Mouse (Mus musculus) c-Kit-negative CD71-positive TER-119-positive erythroid progenitor cells, embryonic 14.5 days (primary cell): Measurements from ENCODE around the gene Cacnb3.
"Not testable (repeated sequence)": the region's sequence is repeated elsewhere in the genome, so short reads cannot be mapped to it uniquely, and the experiment has no call there.

Experiments used
- DNase-seq: peaks from one replicate; pipeline ENCODE4 v3.0.0-alpha.2; 2013; ENCODE audit warnings: low read depth, low spot score

Cacnb3 gene

DNA sequence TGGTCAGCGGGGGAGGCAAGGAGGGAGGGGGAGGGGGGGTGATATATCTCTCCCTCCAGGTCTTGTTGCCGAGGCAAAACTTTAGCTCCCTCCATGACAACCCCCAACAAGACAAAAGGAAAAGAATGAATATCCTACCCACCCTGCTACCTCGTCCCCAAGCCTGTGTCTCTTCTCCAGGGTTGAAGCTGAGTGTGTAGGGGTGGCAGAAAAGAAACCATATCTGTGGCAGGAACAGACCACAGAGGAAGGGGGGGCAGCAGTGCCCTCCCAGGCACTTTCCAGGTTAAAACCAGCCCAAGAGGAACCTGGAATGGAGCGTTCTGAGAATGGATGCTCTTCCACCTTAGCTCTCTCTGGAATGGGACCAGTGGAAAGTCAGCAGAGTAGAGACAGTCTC lies at the start of gene Cacnb3:
Cacnb3 (plus strand) TSS at position 301 of the 400 bp plus-strand sequence.
- DNase-seq, result no peak

DNA sequence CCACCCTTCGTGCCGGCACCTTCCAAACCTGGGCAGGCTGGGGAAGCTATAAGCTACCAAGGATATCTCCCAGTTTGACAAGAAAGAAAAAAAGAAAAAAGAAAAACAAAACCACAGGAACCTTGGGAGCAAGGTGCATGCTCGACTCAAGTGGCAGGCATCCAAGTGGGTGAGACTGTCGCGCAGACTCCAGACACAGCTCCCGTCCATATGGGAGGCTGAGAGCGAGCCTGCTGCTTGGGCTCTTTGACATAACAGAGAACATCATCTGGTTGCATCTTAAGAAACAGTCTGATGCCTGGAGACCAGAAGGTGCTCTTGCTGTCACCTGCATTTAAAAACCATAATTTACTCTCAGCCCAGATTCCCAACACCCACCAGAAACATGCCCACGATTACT lies 48.2 kb upstream of the Cacnb3 start:
- DNase-seq, result no peak

DNA sequence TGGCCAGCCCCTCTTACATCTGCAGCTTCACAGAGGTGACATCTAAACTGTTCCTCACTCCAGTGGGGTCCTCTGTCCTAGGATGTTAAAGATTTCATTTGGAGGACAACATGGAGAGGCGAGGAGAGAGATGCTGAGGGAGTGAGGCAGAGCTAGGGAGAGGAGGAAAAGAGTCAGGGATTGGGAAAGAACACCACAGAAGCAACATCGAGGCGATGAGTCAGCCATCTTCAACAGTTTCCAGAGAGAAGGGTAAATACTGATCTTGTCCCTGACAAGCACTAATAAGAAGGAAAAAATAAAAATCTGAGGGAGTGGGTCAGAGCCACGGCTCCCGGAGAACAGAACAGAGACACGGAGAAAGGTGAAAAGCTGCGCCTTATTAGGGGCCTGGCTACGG lies 47.6 kb upstream of the Cacnb3 start:
- DNase-seq, result no peak

DNA sequence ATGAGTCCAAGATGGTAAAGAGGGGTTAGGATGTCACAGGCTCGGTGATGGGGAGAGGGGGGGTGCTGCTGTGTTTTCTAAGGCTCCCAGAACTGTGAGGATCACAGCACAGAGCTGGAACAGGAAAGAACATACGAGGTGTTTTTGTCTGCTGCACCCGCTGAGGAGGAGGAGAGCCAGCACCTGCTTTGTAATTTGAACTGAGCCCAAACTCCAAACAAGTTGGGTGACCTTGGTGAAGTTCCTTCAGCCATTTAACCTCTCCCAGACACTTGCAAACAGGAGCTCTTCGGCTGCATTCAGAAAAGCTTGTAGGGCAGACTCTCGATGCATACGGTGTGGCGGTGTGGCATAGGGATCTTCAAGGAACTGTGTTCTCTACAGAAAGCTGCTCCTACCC lies 45.2 kb upstream of the Cacnb3 start:
- DNase-seq, result no peak

DNA sequence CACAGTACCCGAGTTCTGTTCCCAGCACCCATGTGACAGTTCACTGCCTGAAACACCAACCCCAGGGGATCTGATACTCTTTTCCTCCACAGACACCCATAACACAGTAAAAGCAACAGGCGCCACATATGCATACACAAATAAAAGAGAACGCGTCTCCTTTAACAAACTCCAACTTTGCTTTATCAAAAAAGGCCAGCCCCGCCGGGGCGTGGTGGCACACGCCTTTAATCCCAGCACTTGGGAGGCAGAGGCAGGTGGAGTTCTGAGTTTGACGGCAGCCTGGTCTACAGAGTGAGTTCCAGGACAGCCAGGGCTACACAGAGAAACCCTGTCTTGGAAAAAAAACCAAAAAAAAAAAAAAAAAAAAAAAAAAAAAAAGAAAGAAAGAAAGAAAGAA lies 44.5 kb upstream of the Cacnb3 start:
- not testable (repeated sequence) for DNase-seq

DNA sequence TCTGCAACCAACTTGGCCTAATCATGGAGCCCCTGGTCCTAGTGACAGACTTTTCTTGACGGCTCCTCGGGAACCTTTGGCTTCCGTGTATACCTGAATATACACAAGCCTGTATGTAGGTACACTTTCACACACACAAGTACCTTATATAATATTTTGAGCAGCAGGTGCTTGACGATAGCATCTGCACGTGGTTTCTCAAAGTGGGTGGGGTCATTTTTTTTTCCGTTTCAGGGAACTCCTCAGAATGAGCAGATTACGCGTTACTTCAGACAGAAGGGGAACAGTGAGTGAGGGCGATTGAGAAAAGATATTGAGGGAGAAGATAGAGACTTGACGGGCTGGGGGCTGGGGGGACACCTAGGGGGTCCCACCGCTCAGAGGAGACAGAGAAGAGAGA lies 42.9 kb upstream of the Cacnb3 start:
- DNase-seq, result no peak

DNA sequence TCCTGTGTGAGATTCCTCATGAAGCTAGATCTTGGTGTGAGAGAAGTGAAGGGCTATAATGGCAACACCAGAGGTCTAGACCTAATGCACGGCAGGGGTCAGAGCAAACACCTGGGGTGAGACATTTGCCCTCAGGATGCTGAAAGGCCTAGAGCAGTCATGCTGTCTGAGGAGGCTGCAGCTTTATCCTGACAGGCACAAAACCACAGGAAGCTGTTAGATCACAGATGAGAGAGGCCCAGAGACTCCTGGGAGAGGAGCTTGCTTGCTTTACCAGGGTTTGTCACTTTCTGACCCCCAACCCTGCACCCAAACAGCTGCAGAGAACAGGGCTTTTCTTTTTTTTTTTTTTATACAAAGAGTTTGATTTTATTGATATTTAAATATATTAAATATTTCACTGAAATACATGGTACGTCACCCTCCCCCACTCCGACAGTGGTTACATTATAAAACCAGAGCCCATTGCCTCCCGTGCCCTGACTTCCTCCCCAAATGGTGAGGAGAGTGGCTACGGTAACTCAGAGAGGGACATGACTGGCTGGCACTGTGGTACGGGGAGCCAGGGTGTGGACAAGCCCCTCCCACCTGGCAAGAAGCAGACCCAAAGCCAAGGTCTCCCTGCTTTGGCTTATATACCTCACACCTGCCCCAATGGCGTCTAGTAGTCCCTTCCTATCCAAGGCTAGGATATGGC lies 40.9 kb upstream of the Cacnb3 start:
- DNase-seq, result no peak

DNA sequence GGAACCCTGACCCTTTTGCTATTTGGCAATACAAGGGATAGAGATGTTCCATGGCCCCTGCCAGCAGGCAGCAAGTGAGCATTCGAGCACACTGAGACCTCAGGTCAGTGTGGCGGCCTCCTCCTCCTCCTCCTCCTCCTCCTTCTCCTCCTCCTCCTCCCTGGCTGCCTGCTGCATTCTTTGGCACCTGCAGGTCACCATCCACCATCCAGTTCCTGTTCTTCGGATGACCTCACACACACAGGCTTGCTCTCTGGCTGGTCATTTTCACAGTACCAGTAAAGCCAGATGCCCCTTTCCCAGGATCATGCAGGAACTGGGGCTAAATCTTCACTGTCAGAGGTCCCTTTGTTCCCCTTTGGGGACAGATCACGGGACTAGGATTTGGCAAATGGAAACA lies 39.2 kb upstream of the Cacnb3 start:
- no peak for DNase-seq

DNA sequence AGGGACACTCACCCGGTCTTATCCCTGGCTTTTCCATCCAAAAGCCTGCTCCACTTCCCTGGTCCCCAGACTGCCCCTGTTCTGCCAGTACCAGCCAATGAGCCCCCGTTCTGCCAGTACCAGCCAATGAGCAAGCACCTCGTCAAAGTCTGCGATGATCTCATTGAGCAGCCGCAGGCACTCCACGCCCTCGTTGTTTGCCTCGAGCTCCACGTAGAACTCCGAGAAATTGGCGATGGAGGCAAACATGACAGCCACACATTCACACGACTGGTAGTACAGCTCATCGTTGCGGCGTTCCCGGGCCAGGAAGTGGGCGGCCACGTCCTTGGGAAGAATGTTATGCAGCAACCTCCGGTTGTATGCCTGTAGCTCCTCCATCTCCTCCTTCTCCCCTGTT lies 36.4 kb upstream of the Cacnb3 start:
- no peak for DNase-seq

DNA sequence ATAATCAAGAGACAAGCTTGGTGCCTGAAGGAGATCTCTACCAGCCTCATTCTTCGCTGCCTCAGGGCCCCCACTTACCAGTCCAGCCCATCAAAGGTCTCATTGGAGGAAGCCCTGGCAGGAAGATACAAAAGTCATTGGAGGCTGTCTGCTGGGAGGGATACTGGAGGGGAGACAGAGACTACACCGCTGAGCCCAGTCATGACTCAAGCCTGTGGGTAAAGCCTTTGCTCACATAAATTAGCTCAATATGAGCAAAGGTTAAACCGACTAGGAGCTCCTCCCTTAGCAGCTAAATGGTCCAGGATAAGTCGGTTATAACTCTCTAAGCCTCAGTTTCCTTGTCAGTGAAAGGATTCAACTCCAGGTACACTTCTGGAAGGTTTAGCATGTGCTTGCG lies 35.6 kb upstream of the Cacnb3 start:
- no peak for DNase-seq

DNA sequence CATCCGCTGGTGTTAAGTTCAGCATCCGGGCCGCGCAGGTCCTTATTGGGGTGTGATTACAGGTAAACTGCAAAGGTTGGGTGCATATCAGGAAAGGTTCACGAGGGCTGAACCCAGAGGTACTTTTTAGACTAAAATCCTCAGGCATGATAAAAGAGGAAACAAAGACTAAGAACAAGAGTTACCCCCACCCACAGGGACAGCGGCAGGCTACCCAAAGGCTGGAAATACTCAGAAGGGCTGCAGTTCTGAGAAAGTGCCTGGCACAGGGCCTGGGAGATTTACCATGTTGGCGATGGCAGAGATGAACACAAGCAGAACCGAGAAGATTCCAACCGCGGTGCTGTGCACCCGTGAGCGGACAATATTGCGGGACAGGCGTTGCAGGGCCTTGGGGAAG lies 34.0 kb upstream of the Cacnb3 start:
- no peak for DNase-seq

DNA sequence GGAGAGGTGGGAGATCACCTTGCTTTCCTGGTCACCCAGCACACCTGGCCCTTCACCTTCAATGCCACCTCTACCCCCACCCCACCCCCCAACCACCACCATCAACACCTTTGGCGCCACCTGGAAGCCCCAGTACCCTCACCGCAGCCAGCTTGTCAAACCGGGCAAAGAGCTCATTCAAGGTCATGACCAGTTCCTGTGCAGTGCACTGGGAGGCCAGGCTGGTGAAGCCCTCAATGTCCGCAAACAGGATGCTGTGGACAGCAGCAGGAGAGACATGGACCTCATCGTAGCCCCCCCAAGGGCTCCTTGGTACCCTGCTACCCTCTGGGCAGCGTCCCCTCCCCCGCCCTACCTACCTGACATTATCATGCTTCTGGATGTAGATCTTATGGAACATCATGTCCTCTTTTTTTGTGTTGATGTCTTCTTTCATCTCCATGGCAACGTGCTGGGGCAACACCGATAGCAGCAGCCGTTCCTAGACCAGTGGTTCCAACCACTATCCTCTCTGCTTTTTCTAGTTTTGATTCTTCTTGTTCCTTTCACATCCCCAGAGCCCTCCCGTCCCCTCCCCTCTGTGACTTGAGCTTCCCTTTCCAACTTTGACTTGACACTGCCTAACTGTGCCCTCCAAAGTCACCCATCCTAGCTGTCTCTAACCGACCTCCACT lies 30.5 kb upstream of the Cacnb3 start:
- DNase-seq, result no peak

DNA sequence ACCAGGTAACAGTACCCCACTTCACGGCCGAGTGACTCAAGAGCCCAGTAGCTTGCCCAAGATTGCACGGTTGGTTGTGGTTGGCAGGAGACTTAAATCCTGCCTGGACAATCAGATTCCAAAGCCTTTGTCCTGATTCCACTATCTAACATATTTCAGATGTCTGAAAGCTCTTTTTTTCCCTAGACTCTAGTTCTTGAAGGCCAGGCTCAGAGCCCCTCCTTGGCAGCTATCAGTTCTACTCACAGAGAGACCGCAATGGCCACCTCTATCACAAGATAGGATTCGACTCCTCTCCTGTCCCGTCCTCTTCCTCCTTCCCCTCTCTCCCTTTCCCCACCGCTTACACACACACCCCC lies 28.8 kb upstream of the Cacnb3 start:
- DNase-seq, result no peak

DNA sequence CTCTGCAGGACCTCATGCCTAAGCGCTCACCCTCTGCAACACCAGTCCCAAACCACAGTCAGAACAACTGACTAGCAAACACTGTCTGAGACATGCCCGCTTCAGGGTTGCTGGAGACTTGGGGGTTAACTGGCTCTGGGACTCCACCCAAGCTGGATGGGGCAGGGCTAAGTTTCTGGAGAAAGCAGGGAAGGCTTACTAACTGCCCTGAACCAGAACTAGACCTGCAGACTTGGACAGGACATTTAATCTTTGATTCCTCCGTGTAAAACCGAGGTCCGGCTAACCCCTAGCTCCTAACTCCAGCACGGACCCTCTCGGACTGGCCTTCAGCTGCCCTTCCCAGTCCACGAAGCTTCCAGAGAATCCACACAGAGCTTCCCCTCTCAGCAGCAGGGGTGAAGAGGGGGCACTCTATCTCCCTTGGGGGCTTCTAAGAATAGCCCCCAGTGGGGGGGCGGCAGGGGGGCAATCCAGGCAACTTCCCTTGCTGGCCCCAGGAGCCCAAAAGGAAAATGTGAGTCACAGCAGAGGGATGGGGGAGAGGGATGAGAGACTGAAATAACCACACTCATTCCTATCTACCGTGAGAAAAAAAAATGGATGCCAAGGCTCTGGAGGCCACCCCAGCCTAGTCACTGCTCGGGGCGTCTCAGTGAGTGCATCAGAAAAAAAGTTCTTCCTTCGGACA lies 28.3 kb upstream of the Cacnb3 start:
- no peak for DNase-seq

DNA sequence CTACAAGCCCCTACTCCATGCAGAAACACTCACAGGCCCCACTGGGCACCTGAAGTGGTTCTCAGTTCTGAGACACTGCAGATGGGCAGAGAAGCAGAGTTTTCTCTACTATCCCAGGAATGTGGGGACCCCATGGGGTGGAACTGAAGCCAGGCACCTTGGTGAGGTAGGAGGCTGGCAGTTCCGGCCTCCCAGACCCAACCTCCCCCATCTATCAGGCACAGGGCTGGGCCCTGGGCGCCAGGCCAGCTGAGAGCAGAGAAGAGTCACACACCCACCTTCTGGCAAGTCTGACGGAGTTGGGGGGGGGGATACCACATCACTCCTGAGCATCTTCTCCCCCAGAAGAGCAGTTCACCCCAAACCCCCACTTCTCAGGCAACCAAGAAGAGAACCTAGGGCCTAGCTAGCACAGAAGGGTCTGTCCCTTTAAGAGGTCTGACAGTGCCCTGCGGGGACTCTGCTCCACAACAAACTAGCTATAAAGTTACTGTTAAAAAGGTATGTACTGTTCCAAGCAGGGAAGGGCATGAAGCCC lies 27.6 kb upstream of the Cacnb3 start:
- no peak for DNase-seq

DNA sequence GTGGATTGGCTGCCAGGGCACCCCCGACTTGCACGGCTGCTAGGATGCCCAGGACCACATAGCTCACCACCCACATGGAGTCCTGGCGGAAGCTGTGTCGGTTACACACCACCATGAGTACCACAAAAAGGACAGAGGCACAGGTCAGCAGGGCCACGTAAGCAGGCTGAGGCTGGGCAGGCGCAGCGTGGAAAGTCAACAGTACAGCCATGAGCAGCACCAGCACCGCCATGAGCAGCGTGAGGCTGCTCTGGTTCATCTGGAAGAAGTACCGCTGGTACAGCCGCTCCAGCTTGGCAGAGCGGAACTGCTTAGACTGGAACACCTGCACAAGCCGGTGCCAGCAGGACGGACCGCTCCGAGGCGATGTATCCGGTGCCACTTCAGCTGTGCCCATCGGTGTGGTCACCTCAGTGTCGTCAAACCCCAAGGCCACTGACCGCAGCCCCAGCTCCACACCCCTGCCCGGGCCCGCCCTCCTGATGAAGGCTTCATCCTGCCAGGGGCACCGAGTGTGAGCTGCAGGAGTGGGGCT lies 26.5 kb upstream of the Cacnb3 start:
- DNase-seq, result no peak

DNA sequence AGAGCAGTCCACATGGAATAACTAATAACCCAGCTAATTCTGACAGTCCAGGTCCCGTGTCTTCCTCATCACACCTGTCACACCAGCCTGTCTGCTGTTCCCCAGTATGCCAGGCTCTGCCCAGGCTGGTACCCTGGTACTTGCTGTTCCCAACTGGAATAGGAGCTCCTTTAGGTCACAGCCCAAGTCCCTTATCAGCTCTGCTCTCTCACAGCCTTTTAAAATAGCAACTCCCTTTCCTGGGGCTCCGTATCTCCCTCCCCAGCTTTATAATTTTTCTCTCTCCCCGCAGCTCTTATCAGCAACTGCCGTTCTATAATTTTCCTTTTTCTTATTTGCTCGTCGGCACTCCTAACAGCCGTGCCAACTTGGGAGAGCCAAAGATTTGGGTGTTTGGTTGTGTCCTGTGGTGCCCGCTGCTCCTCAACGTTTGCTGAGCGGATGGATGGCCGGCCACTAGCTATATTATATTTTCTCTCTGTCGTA lies 24.5 kb upstream of the Cacnb3 start:
- peak; percentile 77 for DNase-seq

DNA sequence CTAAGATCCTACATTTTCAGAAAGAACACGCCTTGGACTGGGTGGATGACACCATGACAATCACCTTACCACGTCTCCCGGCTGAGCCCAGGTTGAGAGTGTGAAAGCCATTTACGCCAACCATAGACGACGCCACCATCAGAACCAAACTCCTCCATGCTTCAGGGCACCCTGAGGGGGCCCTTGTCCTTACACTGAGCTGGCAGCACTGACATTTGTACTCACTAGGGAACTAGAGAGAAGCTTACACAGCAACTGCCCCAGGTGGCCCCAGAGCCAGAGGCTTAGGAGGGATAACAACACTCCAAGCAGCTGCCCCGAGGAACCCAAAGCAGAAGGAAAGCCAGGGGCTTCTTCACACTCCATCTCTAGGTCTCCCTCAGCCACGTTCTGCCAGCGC lies 23.9 kb upstream of the Cacnb3 start:
- no peak for DNase-seq

DNA sequence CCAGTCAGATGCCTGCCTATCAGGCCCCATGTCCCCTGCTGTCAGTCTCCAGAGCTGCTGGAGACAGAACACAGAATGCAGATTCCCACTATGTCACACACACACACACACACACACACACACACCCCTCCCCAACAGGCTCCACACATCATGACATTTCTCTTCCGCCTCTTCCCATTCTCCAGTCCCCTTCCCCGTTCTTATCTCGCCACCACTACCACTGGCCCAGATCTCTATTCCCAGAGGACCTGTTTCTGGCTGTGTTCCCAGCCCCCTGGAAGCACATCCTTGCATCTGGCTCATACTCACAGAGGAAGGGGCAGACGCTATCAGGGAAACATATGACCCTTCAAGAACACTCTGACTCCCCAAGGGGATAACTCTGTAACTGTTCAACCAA lies 23.1 kb upstream of the Cacnb3 start:
- no peak for DNase-seq

DNA sequence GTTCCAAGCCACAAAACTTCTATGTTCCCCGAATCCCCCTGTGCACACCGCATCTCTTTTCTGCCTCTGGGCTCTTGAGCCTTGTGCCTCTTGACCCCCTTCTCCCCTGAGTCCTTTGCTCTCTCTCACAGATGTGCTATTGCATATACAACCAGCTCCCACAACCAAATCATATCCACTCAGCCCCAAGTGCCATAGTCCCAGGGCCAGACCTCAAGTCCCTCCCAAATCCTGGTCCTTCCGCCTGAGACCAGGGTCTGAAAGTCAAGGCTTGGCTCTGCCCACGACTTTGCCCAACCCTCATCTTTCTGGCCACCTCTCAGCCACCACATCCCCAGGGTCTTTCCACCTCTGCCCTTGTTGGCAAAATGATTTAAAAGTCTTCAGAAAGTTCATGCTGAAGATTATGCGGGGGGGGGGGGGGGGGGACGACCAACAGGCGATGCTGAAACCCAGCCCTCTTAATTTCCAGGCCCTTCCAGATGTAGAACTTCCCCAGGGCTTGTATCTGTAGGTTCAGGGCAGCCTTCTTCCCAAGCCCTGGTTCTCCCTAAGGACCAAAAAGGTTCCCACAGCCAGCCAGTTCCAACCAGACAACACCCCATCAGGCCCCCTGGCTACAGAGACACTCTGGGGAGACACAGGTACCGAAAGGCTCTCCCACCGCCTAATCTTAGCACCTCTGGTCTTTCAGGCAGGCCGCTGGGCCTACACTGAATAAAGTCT lies 22.4 kb upstream of the Cacnb3 start:
- no peak for DNase-seq

DNA sequence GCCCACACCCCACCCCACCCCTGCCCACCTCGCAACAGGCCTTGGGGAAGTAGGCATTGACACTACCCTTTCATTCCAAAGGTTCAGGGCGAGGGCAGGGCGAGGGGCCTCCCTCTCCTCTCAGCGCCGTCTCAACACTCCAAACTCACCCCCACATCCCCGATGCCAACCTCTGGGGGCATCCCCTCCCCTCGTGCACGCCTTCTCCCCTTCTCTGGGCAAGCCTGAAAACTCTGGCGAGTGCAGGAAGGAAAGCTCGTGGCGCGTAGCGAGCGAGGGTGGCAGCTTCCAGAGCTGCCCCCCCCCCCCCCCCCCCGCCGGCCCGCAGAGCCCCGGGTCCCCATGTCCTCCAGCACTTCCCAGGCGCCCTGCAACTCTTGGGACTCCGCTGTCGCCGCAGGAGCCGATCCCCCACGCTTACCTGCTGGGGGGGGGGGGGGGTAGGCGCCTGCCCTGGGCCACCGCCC lies 21.8 kb upstream of the Cacnb3 start:
- DNase-seq, result no peak
